Mouse (Mus musculus): ENCODE measurements at regions not wholly inside any gene's neighbourhood (a gene's known extent, or its start where the extent isn't known, plus 50 kb on each side); places are given as distances from the start of the nearest gene placed in this dataset.

DNA sequence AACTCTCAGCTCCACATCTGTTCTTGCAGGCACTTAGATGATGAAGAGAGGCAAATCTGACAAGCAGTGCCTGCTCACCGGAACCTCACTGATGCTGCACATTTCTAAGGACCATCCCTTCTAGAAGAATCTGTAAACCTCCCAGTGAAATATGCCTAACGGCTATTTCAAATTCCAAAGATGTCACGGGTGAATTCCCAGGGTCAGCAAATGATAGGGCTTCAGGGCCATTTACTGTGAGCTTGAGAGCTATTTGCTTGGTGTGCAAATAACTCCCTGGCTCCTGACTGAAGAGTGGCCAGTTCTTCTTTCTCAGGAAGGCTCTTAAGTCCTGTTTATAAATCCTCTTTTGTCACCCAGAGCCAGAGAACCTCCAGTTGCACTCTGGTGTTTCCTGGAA is 135.3 kb downstream of the Tmx1 start:
- DNase-seq (ENCODE audit: extremely low spot score, low spot score) = no peak

DNA sequence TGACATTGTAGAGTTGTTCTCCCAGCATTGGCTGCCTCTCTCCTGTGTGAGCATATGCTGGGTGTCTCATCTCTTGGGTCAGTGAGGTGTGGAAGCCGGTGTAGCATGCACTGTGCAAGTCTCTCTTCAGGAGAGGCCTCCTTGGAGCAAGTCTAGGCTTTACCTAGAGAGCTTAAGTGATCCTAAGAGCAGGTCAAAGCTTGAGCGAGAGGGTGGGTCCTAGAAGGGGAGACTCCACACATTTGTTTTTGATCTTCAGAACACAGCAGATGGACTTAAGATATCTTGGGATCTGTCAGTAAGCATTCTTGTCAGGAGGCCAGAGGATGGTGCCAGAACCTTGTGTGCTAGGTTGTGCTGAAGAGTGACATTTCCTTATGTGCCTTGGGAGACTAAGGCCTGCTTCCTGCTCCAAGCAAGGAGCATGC is 136.4 kb downstream of the Tmx1 start:
- DNase-seq (ENCODE audit: extremely low spot score, low spot score) = no peak

GRCm38 (mm10) chr12:70590456-70591050 is 137.7 kb downstream of the Tmx1 start:
- DNase-seq (ENCODE audit: extremely low spot score, low spot score) = no peak

DNA sequence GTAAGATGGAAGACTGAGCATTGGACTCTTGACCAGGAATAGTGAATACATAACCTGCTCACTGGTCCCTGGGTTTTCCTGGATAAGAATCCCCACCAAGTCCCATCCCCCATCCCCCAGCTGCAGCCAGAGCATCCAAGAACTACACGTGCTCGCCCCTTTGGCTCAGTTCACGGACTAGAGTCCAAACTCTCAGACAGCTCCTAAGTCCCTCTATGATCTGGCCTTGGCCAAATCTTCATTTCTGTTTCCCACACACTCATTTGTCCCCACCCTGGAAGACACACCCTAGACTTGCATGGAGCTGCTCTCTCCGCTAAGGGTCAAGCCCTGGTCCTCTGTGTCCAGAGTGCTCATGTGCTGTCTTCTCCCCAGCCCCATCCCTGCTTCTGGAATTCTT is 139.9 kb downstream of the Tmx1 start:
- no peak for DNase-seq (ENCODE audit: extremely low spot score, low spot score)

- DNase-seq (ENCODE audit: extremely low spot score, low spot score) = no peak
Observed at GRCm38 (mm10) chr12:70598211-70598701, 145.4 kb downstream of the Tmx1 start.

DNA sequence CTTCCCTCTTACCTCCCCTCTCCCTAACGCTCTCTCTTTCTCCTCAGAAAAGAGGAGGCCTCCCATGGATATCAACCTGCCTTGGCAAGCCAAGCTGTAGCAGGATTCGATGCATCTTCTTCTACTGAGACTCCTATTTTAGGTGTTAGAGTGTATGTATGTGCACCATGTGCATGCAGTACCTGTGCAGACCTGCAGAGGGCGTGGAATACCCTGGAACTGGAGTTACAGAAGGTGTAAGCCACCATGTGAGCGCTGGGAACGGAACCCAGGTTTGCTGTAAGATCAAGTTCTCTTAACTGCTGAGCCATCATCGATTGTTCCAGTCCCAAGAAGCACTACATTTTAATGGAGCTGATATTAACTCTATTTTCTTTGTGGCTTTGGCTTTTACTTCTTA is 146.8 kb downstream of the Tmx1 start:
- no peak for DNase-seq (ENCODE audit: extremely low spot score, low spot score)

DNA sequence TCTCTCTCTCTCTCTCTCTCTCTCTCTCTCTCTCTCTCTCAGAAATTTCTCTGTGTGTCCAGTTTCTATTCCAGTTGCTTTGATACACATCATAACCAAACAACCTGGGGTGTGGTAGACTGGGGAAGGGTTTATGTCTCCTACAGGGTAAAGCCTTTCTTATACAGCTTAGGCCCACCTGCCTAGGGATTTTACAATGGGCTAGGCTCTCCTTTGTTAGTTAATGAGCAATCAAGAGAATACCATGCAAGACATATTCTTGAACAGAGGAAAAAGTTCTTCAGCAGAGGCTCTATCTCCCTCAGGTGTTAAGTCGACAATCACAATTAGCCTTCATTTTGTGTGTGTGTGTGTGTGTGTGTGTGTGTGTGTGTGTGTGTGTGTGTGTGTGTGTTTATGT is 151.0 kb downstream of the Tmx1 start:
- no peak for DNase-seq (ENCODE audit: extremely low spot score, low spot score)

GRCm38 (mm10) chr12:70608672-70609071 is 155.8 kb downstream of the Tmx1 start:
- DNase-seq (ENCODE audit: extremely low spot score, low spot score) = no peak

DNA sequence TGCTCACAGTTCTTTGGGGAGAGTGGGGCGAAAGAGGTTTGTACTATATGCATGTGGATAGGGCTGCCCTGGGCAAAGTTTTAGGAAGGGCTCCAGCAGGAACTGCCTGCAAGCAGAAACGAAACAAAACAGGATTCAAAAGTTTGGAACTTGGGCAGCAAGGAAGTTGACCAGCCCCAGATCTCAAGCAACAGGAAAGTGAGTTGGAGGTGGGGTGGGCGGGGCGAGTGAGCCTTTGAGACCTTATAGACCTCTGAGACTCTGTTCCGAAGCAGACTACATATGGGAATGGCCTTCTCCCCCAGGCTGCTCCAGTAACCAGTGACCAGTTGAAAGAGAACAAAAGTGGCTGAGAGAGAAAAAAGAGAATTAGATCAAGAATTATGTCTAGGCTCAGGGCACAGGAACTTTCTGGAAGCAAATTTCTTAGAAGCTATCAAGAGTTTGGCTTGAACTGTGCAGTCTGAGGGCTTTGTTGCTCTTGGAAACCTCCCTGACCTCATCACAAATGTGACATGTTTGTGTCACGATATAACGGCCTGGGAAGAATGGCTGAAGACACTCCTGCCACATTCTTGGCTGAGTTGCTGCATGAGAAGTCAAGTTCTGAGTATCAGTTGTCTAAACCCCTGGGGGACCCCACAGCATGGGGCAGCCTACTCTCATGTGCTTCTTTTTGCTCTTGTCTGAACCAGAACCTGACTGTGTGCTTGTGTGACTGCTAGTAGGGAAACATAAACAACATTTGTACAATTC is 156.4 kb downstream of the Tmx1 start:
- no peak for DNase-seq (ENCODE audit: extremely low spot score, low spot score)

DNA sequence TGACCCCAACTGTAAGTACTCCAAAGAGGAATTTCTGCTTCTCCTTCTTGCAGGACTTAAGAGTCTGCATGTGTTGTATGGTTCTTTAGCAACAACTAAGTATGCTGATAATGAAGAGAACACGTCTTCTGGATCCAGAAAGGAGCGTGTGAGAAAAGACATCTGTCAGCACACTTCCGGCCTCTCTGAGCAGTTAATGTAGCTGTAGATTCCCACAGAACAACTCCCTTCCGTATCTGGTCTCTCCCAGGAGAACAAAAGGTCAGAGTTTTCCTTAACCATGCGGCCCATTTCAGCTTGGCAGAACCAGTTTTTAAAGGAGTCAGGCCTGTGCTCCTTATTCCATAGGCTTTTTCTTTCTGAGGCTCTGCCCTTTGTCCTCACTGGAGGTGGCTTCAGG is 159.0 kb downstream of the Tmx1 start:
- DNase-seq (ENCODE audit: extremely low spot score, low spot score) = no peak

GRCm38 (mm10) chr12:70613244-70613643 is 160.3 kb downstream of the Tmx1 start:
- no peak for DNase-seq (ENCODE audit: extremely low spot score, low spot score)

DNA sequence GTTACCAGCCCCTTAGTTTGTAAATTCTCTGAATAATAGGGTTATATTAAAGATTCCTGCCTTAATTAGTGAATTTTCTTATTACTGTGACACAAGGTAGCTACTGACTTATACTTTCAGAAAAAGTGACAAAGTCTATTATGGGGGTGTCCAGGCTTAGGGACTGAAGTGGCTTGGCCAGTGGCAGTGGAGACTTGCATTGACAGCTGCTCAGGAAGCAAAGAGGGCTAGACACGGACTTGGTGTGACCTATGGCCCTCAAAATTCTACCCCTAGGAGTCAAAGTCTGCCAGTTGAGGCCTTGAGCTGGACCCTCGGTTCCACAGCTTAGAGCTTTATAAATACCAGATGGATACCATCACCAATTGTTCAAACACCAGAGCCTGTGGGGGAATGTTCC is 161.2 kb downstream of the Tmx1 start:
- DNase-seq (ENCODE audit: extremely low spot score, low spot score) = no peak

DNA sequence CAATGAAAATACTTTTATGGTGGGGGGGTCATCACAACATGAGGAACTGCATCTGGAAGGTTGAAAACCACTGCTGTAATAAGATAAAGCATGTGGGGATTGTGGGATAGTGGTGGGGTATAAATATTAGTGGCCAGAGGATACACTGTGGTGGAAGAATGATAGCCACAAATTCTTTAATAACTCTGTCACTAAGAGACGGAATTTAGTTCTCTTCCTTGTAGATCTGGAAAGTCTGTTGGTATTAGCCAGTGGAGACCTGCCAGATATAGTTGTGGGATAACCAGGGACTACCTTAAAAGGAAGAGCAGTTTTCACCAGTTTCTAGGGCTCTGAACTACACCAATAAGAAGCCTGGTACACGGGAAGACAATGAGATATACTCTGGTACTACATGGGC is 161.8 kb downstream of the Tmx1 start:
- no peak for DNase-seq (ENCODE audit: extremely low spot score, low spot score)

GRCm38 (mm10) chr12:70615123-70615522 is 162.2 kb downstream of the Tmx1 start:
- no peak for DNase-seq (ENCODE audit: extremely low spot score, low spot score)

DNA sequence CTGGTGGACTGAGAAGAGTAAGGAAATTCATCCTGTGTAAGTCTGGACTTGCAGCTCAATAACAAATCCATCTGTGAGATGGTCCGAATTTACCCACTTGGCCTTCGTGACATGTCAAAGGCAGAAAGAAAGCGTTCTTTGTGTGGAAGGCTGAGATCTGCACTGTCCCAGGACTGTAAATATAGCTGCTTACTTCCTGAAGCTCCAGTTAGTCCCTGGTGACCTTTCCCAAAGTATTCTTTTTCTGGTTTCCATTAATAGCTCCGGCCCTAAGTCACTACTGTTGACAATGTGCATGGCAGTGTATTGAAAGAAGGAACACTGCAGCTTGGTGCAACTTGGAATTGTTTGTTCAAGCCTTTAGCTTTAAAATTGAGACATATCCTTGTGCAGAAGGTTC is 163.2 kb downstream of the Tmx1 start:
- DNase-seq (ENCODE audit: extremely low spot score, low spot score) = no peak

DNA sequence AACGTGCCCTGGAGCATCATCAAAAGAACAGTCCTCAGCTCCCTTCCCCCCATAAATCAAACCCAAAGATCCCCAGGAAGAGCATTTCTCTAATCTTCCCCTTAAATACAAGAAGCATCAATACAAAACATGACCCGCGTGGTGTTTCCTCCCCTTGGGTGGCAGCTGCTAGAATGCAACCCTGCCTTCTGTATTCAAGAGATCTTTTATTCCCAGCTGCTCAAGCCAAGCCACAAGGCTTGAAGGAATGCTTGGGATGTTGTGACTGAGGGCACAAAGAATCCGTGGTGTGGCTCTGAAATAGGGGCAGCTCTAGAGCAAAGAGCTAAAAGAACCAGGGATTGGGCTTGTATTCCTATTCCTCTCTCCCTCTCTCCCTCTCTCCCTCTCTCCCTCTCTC is 163.6 kb downstream of the Tmx1 start:
- no peak for DNase-seq (ENCODE audit: extremely low spot score, low spot score)

DNA sequence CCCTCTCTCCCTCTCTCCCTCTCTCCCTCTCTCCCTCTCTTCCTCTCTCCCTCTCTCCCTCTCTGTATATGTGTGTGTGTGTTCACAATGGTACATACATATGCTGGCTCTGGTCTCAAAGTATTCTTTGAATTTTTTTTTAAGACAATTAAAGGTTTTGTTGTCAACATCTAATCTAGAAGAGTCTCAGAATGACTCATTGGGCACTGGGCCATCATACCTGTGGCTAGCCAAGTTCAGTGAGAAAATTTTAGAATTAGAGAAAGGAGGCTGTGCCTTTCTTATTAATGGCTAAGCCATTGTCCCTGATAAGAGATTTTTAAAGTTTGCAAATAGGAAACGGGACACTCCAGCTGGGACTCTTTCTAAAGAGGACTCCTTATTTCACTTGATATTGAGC is 164.1 kb downstream of the Tmx1 start:
- no peak for DNase-seq (ENCODE audit: extremely low spot score, low spot score)

DNA sequence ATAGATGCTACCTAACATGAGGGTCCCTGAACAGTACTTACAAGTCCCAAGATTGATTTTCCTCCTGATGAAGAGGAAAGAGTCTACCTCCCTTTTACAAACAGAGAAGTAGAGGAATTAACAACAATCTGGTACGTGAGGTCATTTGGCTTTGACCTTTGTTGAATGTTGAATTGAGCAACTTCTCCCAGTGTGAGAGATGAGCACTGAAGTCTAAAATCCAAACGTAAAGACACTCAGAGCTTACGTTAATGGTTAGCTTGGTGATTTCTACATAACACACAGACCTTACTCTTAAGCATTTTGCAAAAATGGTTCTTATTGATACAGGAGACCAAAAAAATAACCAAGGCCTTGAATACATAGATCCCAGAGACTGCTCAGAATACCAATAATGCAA is 165.1 kb downstream of the Tmx1 start:
- DNase-seq (ENCODE audit: extremely low spot score, low spot score) = no peak

DNA sequence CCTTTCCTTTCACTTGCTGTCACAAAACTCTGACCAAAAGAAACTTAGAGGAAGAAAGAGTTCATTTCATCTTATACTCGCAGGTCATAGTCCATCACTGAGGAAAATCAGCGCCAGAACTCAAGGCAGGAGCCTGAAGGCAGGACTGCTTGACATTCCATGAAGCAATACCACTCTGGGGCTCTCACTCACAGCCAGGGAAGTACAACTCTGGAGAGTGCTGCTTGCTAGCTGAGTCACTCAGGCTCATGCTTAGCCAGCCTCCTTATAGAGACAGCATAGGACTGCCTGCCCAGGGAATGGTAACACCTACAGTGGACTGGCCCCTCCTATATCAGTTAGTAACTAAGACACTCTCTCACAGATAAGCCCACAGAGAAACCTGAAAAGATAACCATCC is 166.5 kb downstream of the Tmx1 start:
- no peak for DNase-seq (ENCODE audit: extremely low spot score, low spot score)

- no peak for DNase-seq (ENCODE audit: extremely low spot score, low spot score)
Observed at GRCm38 (mm10) chr12:70622019-70622418, 169.1 kb downstream of the Tmx1 start.

DNA sequence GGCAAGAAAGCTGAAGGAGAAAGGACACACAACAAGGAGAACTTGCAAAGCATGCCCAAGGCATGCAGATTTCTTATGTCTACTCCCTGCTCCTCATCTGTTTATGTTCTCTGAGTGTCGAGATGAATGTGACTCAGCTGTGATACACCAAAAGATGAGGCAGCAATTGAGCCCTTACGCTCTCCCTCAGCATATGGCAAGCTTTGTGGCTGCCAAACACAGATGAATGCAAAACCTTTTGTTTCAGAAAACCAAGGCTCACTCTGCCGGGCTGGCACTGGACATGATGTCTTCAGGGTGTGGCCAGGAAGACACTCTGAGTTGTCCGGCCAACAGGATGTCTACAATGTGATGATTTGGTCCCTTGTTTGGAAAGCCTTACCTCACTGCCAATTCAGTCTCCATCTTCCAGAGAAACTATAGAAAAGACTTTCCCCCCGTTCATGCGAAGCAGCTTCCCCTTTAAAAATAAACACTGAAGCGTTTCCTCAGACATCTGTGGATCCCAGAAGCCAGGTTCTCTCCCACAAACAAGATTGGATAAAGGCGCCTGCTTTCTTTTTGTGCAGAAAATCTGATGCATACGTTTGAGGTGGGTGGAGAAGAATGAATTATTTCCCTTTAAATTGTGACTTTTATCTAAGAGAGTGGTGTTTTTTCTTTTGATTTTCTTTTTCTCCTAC is 171.5 kb downstream of the Tmx1 start:
- no peak for DNase-seq (ENCODE audit: extremely low spot score, low spot score)

GRCm38 (mm10) chr12:70627638-70628037 is 174.7 kb downstream of the Tmx1 start:
- no peak for DNase-seq (ENCODE audit: extremely low spot score, low spot score)

Measured in neural tube, embryonic 10.5 days (tissue).